In genomic region chr2:114089862-114090261, GRCm38 (mm10) we compare ENCODE assay signal across 15 mouse cellular contexts. TPM values are rescaled to one million over a fixed set of nuclear protein-coding genes. Genes with fewer than 3 reads are reported as not detected.
DNase-seq lines count a peak whose midpoint lies in the region; ATAC-seq lines count a peak whose summit lies in the region.
"Had no signal": no experiment of that assay in that cellular context is flagged by ENCODE, and none has a peak within 500 bp of the region (broad histone marks: within the 10 kb centered on the region; RNA-seq: fewer than 3 reads in every experiment).

No protein-coding gene starts in this region.

- H3K36me3 ChIP-seq in kidney, embryonic 15.5 days: no peaks in the 10 kb centered on the region
- H3K36me3 ChIP-seq: embryonic facial prominence, embryonic 10.5 days; hindbrain, embryonic 15.5 days; stomach, embryonic 15.5 days had no signal

- H3K9me3 ChIP-seq in kidney, embryonic 15.5 days (replicated peaks): no peaks in the 10 kb centered on the region
- H3K9me3 ChIP-seq: embryonic facial prominence, embryonic 10.5 days; hindbrain, embryonic 15.5 days; stomach, embryonic 15.5 days had no signal

- DNase-seq in cerebellum, postnatal 14 days: peak; percentile 66 to 67
- no peak for DNase-seq in cerebellum, adult 9-10 months
- DNase-seq in kidney, postnatal 36 days: peak; percentile 41 to 45
- peak; percentile 6 for DNase-seq in 3T3-L1 (ENCODE audit: low read depth, low spot score)
- DNase-seq in fat pad, adult 2 months (ENCODE audit: extremely low read depth, low read depth, low spot score): peak; percentile 70
- DNase-seq in thymus, postnatal 10 days (ENCODE audit: low spot score in 2 of 2): no peak
- DNase-seq in testis, postnatal 14 days (ENCODE audit: low spot score): no peak
- DNase-seq: gastrocnemius, postnatal 14 days; lung, adult 2 months; thymus, postnatal 4 days had no signal

- no peak overlapping the region for H3K4me2 ChIP-seq in kidney, embryonic 15.5 days
- H3K4me2 ChIP-seq: hindbrain, embryonic 15.5 days; stomach, embryonic 15.5 days had no signal

- ATAC-seq in kidney, embryonic 15.5 days (replicated peaks; ENCODE audit: low FRiP score): no peak

- H3K9ac ChIP-seq in kidney, embryonic 15.5 days: no peak overlapping the region
- H3K9ac ChIP-seq: hindbrain, embryonic 15.5 days; stomach, embryonic 15.5 days had no signal

- H3K4me1 ChIP-seq in kidney, embryonic 15.5 days: no peaks in the 10 kb centered on the region
- H3K4me1 ChIP-seq: embryonic facial prominence, embryonic 10.5 days; hindbrain, embryonic 15.5 days; stomach, embryonic 15.5 days had no signal

- WGBS in kidney, embryonic 15.5 days: 89% methylated on average over 3 of the region's 3 CpGs

- H3K4me3 ChIP-seq in kidney, embryonic 15.5 days (replicated peaks): no peak overlapping the region
- H3K4me3 ChIP-seq: embryonic facial prominence, embryonic 10.5 days; hindbrain, embryonic 15.5 days; stomach, embryonic 15.5 days had no signal

- no peak overlapping the region for H3K27ac ChIP-seq in kidney, embryonic 15.5 days
- H3K27ac ChIP-seq: embryonic facial prominence, embryonic 10.5 days; hindbrain, embryonic 15.5 days; stomach, embryonic 15.5 days had no signal

- no peaks in the 10 kb centered on the region for H3K27me3 ChIP-seq in kidney, embryonic 15.5 days
- H3K27me3 ChIP-seq: hindbrain, embryonic 15.5 days; stomach, embryonic 15.5 days had no signal

RNA-seq across cellular contexts. Expression of gene Actc1, which starts 36.5 kb away (rescaled TPM):
- 101 and 151 TPM in 2 replicates for polyA plus RNA-seq in kidney, embryonic 15.5 days (2015; fragmentation: Nextera tagmentation; extraction: Ambion mirVana)
- polyA plus RNA-seq: cerebellum, adult 2 months had no signal

Comparison
In these comparisons a context has a peak if more than half of its experiments do, and no peak if none do; other contexts are left out.
1. DNase-seq: peak in cerebellum, postnatal 14 days (2 of 2), kidney, postnatal 36 days (2 of 2), 3T3-L1 (single experiment) and fat pad, adult 2 months (single experiment); none in cerebellum, adult 9-10 months (single experiment), thymus, postnatal 10 days (0 of 2) and testis, postnatal 14 days (single experiment).